Mouse (Mus musculus) intestine, embryonic 14.5 days (tissue): Measurements from ENCODE around the gene Psen1. TPM values are rescaled to one million over a fixed set of nuclear protein-coding genes. Genes with fewer than 3 reads are reported as not detected.

Experiments
- ATAC-seq: fragments of 200-750 bp; cut with Nextera tagmentation; replicated peaks from 2 replicates; pipeline ENCODE4 v1.8.0; 2017; ENCODE audit warnings: low read depth, moderate number of reproducible peaks, moderate TSS enrichment, moderate library complexity; ENCODE audit not compliant: low FRiP score, low TSS enrichment
- DNase-seq: peaks from one replicate; pipeline ENCODE4 v3.0.0-alpha.2; 2018; ENCODE audit warnings: low spot score
- H3K27ac ChIP-seq: fragments of 300-500 bp; sonication (generic); 2 replicates; pipeline ENCODE4 v1.5.1; 2014; ENCODE audit warnings: low read depth, mild to moderate bottlenecking, control low read depth
- H3K27me3 ChIP-seq: fragments of 300-500 bp; sonication (generic); replicated peaks from 2 replicates; pipeline ENCODE4 v1.6.1; 2014; ENCODE audit warnings: low read length, control low read depth; ENCODE audit not compliant: control insufficient read depth, insufficient read depth
- H3K36me3 ChIP-seq: fragments of 300-500 bp; sonication (generic); 2 replicates; pipeline ENCODE4 v1.6.1; 2014; ENCODE audit warnings: low read length, control low read depth; ENCODE audit not compliant: control insufficient read depth, insufficient read depth
- H3K4me1 ChIP-seq: fragments of 300-500 bp; sonication (generic); replicated peaks from 2 replicates; pipeline ENCODE4 v1.6.1; 2014; ENCODE audit warnings: low read length, control low read depth, mixed read lengths; ENCODE audit not compliant: control insufficient read depth, insufficient read depth
- H3K4me2 ChIP-seq: fragments of 300-500 bp; sonication (generic); 2 replicates; pipeline ENCODE4 v1.6.1; 2014; ENCODE audit warnings: low read length
- H3K4me3 ChIP-seq: fragments of 300-500 bp; sonication (generic); 2 replicates; pipeline ENCODE4 v1.5.1; 2014; ENCODE audit warnings: low read depth, low read length, control low read depth, mixed read lengths
- H3K9ac ChIP-seq: fragments of 300-500 bp; sonication (generic); 2 replicates; pipeline ENCODE4 v1.6.1; 2014; ENCODE audit warnings: mild to moderate bottlenecking, low read length
- H3K9me3 ChIP-seq: fragments of 300-500 bp; sonication (generic); 2 replicates; pipeline ENCODE4 v1.6.1; 2016; ENCODE audit warnings: low read length, control low read depth; ENCODE audit not compliant: control insufficient read depth
- WGBS: fragments of 180-500 bp; shearing (Covaris S2); extraction: QIAGEN DNeasy Blood & Tissue Kit; methylation state at CpG from one replicate; pipeline ENCODE4 v1.1.7; 2014; 5-methylcytosine and 5-hydroxymethylcytosine counted together
- polyA plus RNA-seq: library from polyadenylated mRNA; unstranded; fragments of >200 nt; fragmentation: Nextera tagmentation; extraction: Ambion mirVana; gene quantifications from 2 replicates; pipeline ENCODE4 v1.2.1, GENCODE M21; 2014

Psen1 gene
- polyA plus RNA-seq, 1 experiment from 2014 or later = 87.6 TPM

DNA sequence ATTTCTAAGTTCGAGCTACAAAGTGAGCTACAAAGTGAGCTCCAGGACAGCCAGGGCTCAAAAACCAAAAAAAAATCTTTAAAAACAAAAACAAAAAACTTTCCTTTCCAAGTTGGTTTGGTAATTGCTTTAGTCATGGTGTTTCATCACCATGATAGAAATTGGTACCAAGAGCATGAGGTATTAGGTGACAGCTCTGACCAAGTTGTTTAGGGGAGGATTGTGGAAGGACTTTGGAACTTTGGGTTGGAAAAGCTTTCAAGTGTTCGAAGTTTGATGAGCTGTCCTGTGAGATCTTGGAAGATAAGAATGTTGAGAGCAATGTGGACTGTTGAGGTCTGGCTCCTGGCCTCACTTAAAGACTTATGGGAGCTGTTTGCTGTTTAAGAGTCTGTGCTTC, 72.2 kb downstream of the Psen1 start:
- DNase-seq = no peak
- no peak for ATAC-seq
- Histone ChIP-seq H3K36me3 (no peaks in the 10 kb centered on the region), H3K9ac (no peak overlapping the region), H3K4me2 (no peak overlapping the region), H3K27me3 (no peaks in the 10 kb centered on the region), H3K9me3 (no peaks in the 10 kb centered on the region), H3K27ac (no peak overlapping the region), H3K4me3 (no peak overlapping the region), H3K4me1 (peaks cover 21% of the 10 kb centered on the region)
- WGBS = 81% methylated on average over 2 of the region's 2 CpGs

DNA sequence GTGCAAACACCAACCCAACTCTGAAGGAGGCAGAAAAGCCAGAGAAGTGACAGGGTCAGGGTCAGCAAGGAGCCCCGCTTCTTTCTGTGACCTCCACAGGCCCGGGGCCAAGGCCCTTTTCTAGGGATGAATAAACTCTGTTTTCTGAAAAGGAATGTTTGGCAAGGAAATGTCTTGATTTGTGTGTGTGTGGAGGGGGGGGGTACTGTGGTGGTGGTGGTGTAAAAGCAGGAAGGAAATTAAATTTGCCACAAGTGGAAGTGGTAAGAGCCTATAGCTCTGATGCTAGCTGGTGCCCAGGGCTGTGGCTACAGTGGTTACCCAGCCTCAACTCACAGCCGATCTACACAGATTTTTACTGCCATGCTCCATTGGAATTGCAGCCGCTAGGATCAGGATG, 74.8 kb downstream of the Psen1 start:
- Histone ChIP-seq H3K27ac (no peak overlapping the region), H3K27me3 (no peaks in the 10 kb centered on the region), H3K9me3 (no peaks in the 10 kb centered on the region), H3K9ac (no peak overlapping the region), H3K4me3 (no peak overlapping the region), H3K4me1 (peaks cover 21% of the 10 kb centered on the region), H3K36me3 (no peaks in the 10 kb centered on the region), H3K4me2 (no peak overlapping the region)
- WGBS = 33% methylated on average over 4 of the region's 4 CpGs
- ATAC-seq (no peak), DNase-seq (no peak)

DNA sequence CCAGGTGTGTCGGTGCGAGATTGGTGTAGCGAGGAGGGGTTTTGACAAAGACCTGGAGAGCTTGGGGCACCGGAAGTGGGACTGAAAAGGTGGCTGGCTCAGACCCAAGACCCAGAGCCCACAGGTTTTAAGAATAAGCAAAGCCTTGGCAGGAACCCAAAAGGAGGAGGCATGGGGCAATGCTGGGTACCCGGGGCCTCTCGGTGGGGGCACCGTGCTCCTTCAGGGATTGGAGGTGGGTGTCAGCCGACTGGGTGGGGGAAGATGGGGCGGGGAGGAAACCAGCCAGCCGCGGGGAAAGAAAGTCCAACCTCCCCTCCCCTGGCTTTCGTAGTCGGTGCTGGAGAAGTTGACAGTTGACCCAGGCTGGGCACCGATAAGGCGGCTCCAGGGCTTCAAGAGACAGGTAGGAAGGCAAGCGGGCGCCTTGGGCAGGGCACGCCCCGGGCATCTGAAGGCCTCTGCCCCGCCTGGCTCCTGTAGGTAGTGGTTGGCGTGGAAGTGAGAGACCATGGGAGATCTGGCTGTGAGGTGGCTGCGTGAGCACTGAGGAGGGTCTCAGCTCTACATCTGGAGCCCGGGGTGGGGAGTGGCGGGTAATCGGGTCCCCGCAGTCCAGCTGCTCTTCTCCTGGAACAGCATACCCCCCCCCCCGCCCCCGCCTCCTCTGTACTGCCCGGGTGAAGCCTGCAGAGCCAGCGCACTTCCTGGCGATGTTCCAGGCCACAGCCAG, 75.5 kb downstream of the Psen1 start, which contains the start of gene Papln:
Gene Papln (plus strand): TSS at position 324 of the 733 bp plus-strand sequence.
- H3K9ac ChIP-seq = peak within 1 kb of the TSS; percentile 20; the same call in 1 of the 2 replicates
- 8% methylated on average over 28 of the region's 31 CpGs for WGBS
- peak within 1 kb of the TSS; percentile 32 for H3K4me3 ChIP-seq
- peak; percentile 66 for DNase-seq
- H3K4me1 ChIP-seq = peaks cover 21% of the 10 kb centered on the region
- ATAC-seq = peak; percentile 45; the same call in 1 of the 2 replicates
- H3K27ac ChIP-seq = no peak within 1 kb of the TSS
- H3K36me3 ChIP-seq = no peaks in the 10 kb centered on the region
- peak within 1 kb of the TSS; percentile 70 for H3K4me2 ChIP-seq
- H3K9me3 ChIP-seq = no peaks in the 10 kb centered on the region
- no peaks in the 10 kb centered on the region for H3K27me3 ChIP-seq

DNA sequence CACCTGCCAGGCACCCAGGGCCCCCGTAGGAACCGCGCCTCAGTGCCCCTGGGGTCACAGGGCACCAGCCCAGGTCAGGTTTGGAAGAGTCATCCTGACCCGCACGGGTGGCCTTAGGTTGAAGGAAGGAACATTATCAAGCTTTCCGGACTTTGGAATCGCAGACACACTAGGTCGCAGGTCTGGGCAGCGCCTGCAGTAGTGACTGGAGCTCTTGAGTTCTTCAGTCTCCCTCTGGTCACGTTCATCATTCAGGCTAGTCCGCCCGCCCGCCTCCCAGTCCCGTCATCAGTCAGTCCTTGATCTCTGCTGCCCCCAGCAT, 76.1 kb downstream of the Psen1 start:
- no peak for ATAC-seq

DNA sequence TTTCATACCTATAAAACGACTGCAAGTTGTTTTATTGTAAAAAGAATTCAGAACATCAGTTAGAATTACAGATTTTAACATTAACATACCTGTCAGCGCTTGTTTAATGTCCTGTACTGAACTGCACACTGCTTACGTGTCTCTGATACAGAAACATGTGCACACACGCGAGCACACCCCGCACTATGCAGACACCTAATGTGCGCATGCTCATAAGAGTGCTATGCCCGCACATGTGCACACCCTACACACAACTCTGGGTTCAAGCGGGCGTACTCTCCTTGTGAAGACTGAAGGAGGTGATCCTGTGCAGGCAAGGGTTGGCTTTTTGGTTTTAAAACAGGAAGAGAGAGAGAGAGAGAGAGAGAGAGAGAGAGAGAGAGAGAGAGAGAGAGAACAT, 76.6 kb downstream of the Psen1 start:
- no peak overlapping the region for H3K27ac ChIP-seq
- H3K9ac ChIP-seq = no peak overlapping the region
- H3K4me3 ChIP-seq = no peak overlapping the region
- peaks cover 26% of the 10 kb centered on the region for H3K4me1 ChIP-seq
- peak overlapping the region; percentile 70 for H3K4me2 ChIP-seq
- no peak for DNase-seq
- no peaks in the 10 kb centered on the region for H3K9me3 ChIP-seq
- no peaks in the 10 kb centered on the region for H3K36me3 ChIP-seq
- 65% methylated on average over 10 of the region's 10 CpGs for WGBS
- no peak for ATAC-seq
- no peaks in the 10 kb centered on the region for H3K27me3 ChIP-seq

More for the DNA sequence above, 76.1 kb downstream of the Psen1 start:
- Histone ChIP-seq H3K4me2 (peak overlapping the region; percentile 70), H3K27ac (no peak overlapping the region), H3K4me3 (peak overlapping the region; percentile 32; the same call in 1 of the 2 replicates), H3K27me3 (no peaks in the 10 kb centered on the region), H3K9ac (no peak overlapping the region; the same call in 1 of the 2 replicates), H3K36me3 (no peaks in the 10 kb centered on the region), H3K9me3 (no peaks in the 10 kb centered on the region), H3K4me1 (peaks cover 21% of the 10 kb centered on the region)
- DNase-seq = no peak
- WGBS = 3% methylated on average over 14 of the region's 14 CpGs

DNA sequence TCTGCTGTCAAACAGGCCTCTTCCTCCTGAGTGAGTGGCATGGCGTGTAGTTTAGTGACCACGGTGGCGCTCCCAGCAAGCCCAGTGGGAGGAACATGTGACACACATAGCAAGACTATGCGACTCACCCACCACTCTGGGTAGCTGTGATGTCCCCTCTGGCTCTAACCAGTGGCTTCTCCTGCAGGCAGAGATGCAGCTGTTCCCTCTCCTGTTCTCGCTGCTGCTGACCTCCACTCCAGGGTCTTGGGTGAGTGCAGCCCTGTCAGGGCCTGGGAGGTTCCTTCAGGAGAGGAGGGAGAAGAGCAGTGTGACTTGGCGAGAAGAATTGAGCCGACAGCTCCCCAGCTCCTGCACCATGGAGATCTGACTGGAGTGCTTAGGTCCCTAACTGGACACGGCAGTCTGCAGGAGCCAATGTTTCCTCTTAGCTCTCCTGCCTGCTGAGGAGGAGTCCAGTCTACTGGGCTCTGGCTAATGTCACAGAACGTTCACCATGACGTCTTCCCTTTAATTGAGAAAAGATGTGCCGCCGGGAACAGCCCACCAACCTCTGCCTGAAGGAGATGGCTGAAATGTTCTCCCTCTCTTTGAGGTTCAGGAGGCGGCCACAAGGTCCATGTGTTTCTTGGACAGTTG, 78.1 kb downstream of the Psen1 start:
- Histone ChIP-seq H3K27ac (no peak overlapping the region), H3K27me3 (no peaks in the 10 kb centered on the region), H3K9me3 (no peaks in the 10 kb centered on the region), H3K4me1 (peaks cover 38% of the 10 kb centered on the region), H3K4me2 (no peak overlapping the region), H3K36me3 (no peaks in the 10 kb centered on the region), H3K4me3 (no peak overlapping the region), H3K9ac (no peak overlapping the region)
- WGBS = 59% methylated on average over 13 of the region's 13 CpGs
- DNase-seq = no peak
- no peak for ATAC-seq

DNA sequence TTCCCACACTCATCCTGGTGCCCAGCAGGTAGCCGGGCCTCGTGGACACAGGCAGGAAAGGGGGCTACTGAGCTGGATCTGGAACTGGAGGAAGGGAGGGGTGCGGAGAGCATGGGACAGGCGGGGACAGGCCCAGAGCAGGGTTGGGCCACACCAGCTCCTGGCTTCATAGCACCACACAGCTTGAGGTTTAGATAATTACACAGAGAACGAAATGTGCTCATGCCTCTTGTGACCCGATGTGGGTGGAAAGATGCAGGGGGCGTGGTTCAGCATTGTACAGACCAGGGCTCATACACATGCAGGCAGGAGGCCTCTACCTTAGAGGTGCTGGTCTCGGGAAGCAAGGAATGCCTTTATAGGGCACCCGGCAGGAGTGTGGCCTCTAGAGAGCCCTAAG, 79.9 kb downstream of the Psen1 start:
- WGBS = 73% methylated on average over 9 of the region's 9 CpGs
- Histone ChIP-seq H3K27me3 (no peaks in the 10 kb centered on the region), H3K4me1 (peaks cover 32% of the 10 kb centered on the region), H3K4me2 (no peak overlapping the region), H3K27ac (no peak overlapping the region), H3K9me3 (no peaks in the 10 kb centered on the region), H3K36me3 (no peaks in the 10 kb centered on the region), H3K9ac (no peak overlapping the region), H3K4me3 (no peak overlapping the region)
- no peak for ATAC-seq
- DNase-seq = no peak

DNA sequence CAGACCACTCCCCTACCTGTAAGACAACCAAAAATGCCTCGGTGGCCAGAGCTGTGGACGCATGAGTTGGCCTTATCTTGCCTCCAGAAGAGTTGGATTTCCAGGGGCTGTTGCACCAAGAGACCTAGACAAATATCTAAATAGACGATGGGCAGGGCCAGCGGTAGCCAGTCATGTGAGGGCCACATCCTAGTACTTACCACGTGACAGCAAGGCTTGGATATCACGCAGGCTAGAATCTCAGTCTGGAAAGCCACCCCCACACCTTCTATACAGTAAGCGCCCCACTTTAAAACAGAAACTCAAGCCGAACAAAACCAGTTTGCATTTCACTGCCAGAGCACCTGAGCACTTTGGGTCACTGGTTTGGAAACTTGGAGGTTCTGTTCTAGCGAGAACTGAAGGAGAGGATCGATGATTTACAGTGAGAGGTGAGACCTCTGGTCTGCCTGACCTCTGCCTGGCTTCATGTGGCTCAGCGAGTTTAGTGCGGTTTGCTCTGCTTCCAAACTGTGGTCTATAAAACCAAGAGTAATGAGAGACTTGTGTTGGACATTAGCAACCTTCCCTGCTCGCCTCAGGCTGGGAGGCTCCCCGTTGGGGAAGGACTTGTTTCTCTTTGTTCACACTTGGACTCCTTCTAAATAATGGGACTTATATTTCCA, 80.4 kb downstream of the Psen1 start:
- no peaks in the 10 kb centered on the region for H3K9me3 ChIP-seq
- no peaks in the 10 kb centered on the region for H3K36me3 ChIP-seq
- H3K9ac ChIP-seq = no peak overlapping the region
- WGBS = 57% methylated on average over 14 of the region's 14 CpGs
- H3K4me1 ChIP-seq = peaks cover 26% of the 10 kb centered on the region
- no peak overlapping the region for H3K27ac ChIP-seq
- H3K4me3 ChIP-seq = no peak overlapping the region
- no peaks in the 10 kb centered on the region for H3K27me3 ChIP-seq
- ATAC-seq (no peak), DNase-seq (no peak)
- H3K4me2 ChIP-seq = no peak overlapping the region
